Mouse (Mus musculus) ES-E14 (cell line): ENCODE results near the gene Olfr586. TPM values are rescaled to one million over a fixed set of nuclear protein-coding genes. Genes with fewer than 3 reads are reported as not detected.

Source experiments
- DNase-seq: peaks from one replicate; pipeline ENCODE4 v3.0.0-alpha.2; 2013; ENCODE audit warnings: low read depth, low spot score
- H3K27ac ChIP-seq: 2 replicates; pipeline ENCODE4 v1.5.1; 2012; ENCODE audit warnings: low read depth, mild to moderate bottlenecking, low read length, moderate library complexity, mixed read lengths; ENCODE audit not compliant: poor library complexity, insufficient read depth, severe bottlenecking
- H3K36me3 ChIP-seq: 2 replicates; pipeline ENCODE4 v1.6.1; 2012; ENCODE audit warnings: mild to moderate bottlenecking, low read length, moderate library complexity, mixed read lengths; ENCODE audit not compliant: control insufficient read depth, poor library complexity, insufficient read depth, severe bottlenecking
- H3K4me1 ChIP-seq, 2 experiments: fragments of 150-350 bp in 1 of 2; sonication (generic) in 1 of 2; 2 replicates each; pipeline ENCODE4 v1.6.1; 2012; ENCODE audit warnings: low read length in 2 of 2, mild to moderate bottlenecking in 1 of 2, mixed read lengths in 1 of 2; ENCODE audit not compliant: control insufficient read depth in 2 of 2, insufficient read depth in 2 of 2, poor library complexity in 1 of 2
- H3K4me3 ChIP-seq, 2 experiments: fragments of 150-350 bp in 1 of 2; sonication (generic) in 1 of 2; 2 replicates each; pipeline ENCODE4 v1.5.1; 2012; ENCODE audit warnings: low read length in 2 of 2, low read depth in 1 of 2, mild to moderate bottlenecking in 1 of 2, mixed read lengths in 1 of 2; ENCODE audit not compliant: insufficient read depth in 1 of 2, poor library complexity in 1 of 2, severe bottlenecking in 1 of 2
- H3K9ac ChIP-seq: 2 replicates; pipeline ENCODE4 v1.6.1; 2012; ENCODE audit warnings: low read depth, mild to moderate bottlenecking, low read length, mixed read lengths; ENCODE audit not compliant: poor library complexity, insufficient read depth, severe bottlenecking
- H3K9me3 ChIP-seq: fragments of 150-350 bp; sonication (generic); 2 replicates; pipeline ENCODE4 v1.6.1; 2012; ENCODE audit warnings: low read depth, mild to moderate bottlenecking, low read length; ENCODE audit not compliant: control insufficient read depth, insufficient read depth
- CHD2 ChIP-seq: IDR thresholded peaks from 2 replicates; pipeline ENCODE4 v1.6.1; 2014; ENCODE audit warnings: mild to moderate bottlenecking, low read depth, low read length, inconsistent platforms
- HCFC1 ChIP-seq: IDR thresholded peaks from 2 replicates; pipeline ENCODE4 v1.6.1; 2012; ENCODE audit warnings: low read length, inconsistent platforms, borderline replicate concordance; ENCODE audit not compliant: insufficient read depth
- MAFK ChIP-seq: IDR thresholded peaks from 2 replicates; pipeline ENCODE4 v1.6.1; 2014; ENCODE audit warnings: mild to moderate bottlenecking, low read depth, low read length, inconsistent platforms; ENCODE audit not compliant: insufficient read depth
- ZC3H11A ChIP-seq: IDR thresholded peaks from 2 replicates; pipeline ENCODE4 v1.6.1; 2012; ENCODE audit warnings: low read depth, mild to moderate bottlenecking, inconsistent platforms, low read length, borderline replicate concordance
- ZNF384 ChIP-seq: IDR thresholded peaks from 2 replicates; pipeline ENCODE4 v1.6.1; 2012; ENCODE audit warnings: low read depth, low read length, inconsistent platforms
- in situ Hi-C, 2 experiments: fragments of 600-800 bp; cut with MboI; formaldehyde crosslinking; loops; one replicate each; pipeline ENCODE4 v1.15.1; 2025; ENCODE audit warnings: low sequenced_read_pairs in 2 of 2, inconsistent platforms in 1 of 2; ENCODE audit not compliant: unreplicated experiment in 2 of 2
- total RNA-seq: library from RNA; depleted of rRNA; stranded (reverse); fragments of 300-350 nt; gene quantifications from 2 replicates; pipeline ENCODE4 v1.2.3, GENCODE M21; 2012; rRNA removed

The Olfr586 gene
- total RNA-seq, 1 experiment = not detected

GRCm38 (mm10) chr7:103097420-103097819, 28.0 kb downstream of the Olfr586 start, which contains the start of gene Olfr585:
TSS of gene Olfr585 (plus strand) at chr7:103097720.
- in situ Hi-C loops = no loop called here
- no peaks in the 10 kb centered on the region for H3K4me1 ChIP-seq

GRCm38 (mm10) chr7:103081585-103081984, 43.9 kb downstream of the Olfr586 start, which contains the start of gene Olfr584:
TSS of gene Olfr584 (plus strand) at chr7:103081885.
- no peak for DNase-seq
- H3K9ac ChIP-seq = no peak within 1 kb of the TSS
- no peaks in the 10 kb centered on the region for H3K4me1 ChIP-seq
- H3K27ac ChIP-seq = no peak within 1 kb of the TSS
- in situ Hi-C loops = no loop called here
- TF ChIP-seq ZNF384 (no peak), MAFK (no peak), HCFC1 (no peak), CHD2 (no peak), ZC3H11A (no peak)
- no peak within 1 kb of the TSS for H3K4me3 ChIP-seq
- no peaks in the 10 kb centered on the region for H3K9me3 ChIP-seq
- no peaks in the 10 kb centered on the region for H3K36me3 ChIP-seq

More at GRCm38 (mm10) chr7:103097420-103097819, 28.0 kb downstream of the Olfr586 start, which contains the start of gene Olfr585:
- TF ChIP-seq ZNF384 (no peak), MAFK (no peak), ZC3H11A (no peak), HCFC1 (no peak), CHD2 (no peak)
- Histone ChIP-seq H3K9ac (no peak within 1 kb of the TSS), H3K9me3 (no peaks in the 10 kb centered on the region; the same call in 1 of the 2 replicates), H3K4me3 (no peak within 1 kb of the TSS), H3K27ac (no peak within 1 kb of the TSS), H3K36me3 (no peaks in the 10 kb centered on the region)
- DNase-seq = no peak

Other genes with a start within 250 kb of the Olfr586 start
- not detected in 2 replicates for gene Olfr568, start 248.5 kb downstream of the Olfr586 start, total RNA-seq
- gene Olfr569, start 234.8 kb downstream of the Olfr586 start, total RNA-seq = not detected in 2 replicates
- not detected in 2 replicates for gene Olfr570, start 231.1 kb downstream of the Olfr586 start, total RNA-seq
- not detected in 2 replicates for gene Olfr571, start 208.1 kb downstream of the Olfr586 start, total RNA-seq
- not detected in 2 replicates for gene Olfr572, start 201.2 kb downstream of the Olfr586 start, total RNA-seq
- gene Olfr573-ps1, start 183.1 kb downstream of the Olfr586 start, total RNA-seq = not detected in 2 replicates
- gene Olfr574, start 177.2 kb downstream of the Olfr586 start, total RNA-seq = not detected in 2 replicates
- not detected in 2 replicates for gene Olfr575, start 166.9 kb downstream of the Olfr586 start, total RNA-seq
- not detected in 2 replicates for gene Olfr576, start 163.0 kb downstream of the Olfr586 start, total RNA-seq
- gene Olfr577, start 149.7 kb downstream of the Olfr586 start, total RNA-seq = not detected in 2 replicates
- not detected in 2 replicates for gene Olfr578, start 136.3 kb downstream of the Olfr586 start, total RNA-seq
- not detected in 2 replicates for gene Olfr582, start 87.6 kb downstream of the Olfr586 start, total RNA-seq
- not detected in 2 replicates for gene Olfr583, start 74.3 kb downstream of the Olfr586 start, total RNA-seq
- not detected in 2 replicates for gene Olfr584, start 43.8 kb downstream of the Olfr586 start, total RNA-seq
- not detected in 2 replicates for gene Olfr585, start 27.9 kb downstream of the Olfr586 start, total RNA-seq
- gene Olfr588-ps1, start 15.2 kb upstream of the Olfr586 start, total RNA-seq = not detected in 2 replicates
- gene Olfr589, start 30.7 kb upstream of the Olfr586 start, total RNA-seq = not detected in 2 replicates
- not detected in 2 replicates for gene Olfr591, start 52.7 kb upstream of the Olfr586 start, total RNA-seq
- not detected in 2 replicates for gene Olfr592, start 59.2 kb upstream of the Olfr586 start, total RNA-seq
- gene Olfr593, start 86.2 kb upstream of the Olfr586 start, total RNA-seq = not detected in 2 replicates
- not detected in 2 replicates for gene Olfr594, start 91.4 kb upstream of the Olfr586 start, total RNA-seq
- 1.3 and 1.4 TPM in 2 replicates for gene Usp17ld, start 126.9 kb upstream of the Olfr586 start, total RNA-seq
- gene Olfr596, start 180.0 kb upstream of the Olfr586 start, total RNA-seq = not detected in 2 replicates
- not detected in 2 replicates for gene Olfr597, start 190.7 kb upstream of the Olfr586 start, total RNA-seq
- not detected in 2 replicates for gene Olfr598, start 197.9 kb upstream of the Olfr586 start, total RNA-seq
- gene Olfr599, start 210.3 kb upstream of the Olfr586 start, total RNA-seq = not detected in 2 replicates
- not detected in 2 replicates for gene Olfr600, start 224.0 kb upstream of the Olfr586 start, total RNA-seq
- gene Olfr601, start 237.0 kb upstream of the Olfr586 start, total RNA-seq = not detected in 2 replicates